In the genomic region with DNA sequence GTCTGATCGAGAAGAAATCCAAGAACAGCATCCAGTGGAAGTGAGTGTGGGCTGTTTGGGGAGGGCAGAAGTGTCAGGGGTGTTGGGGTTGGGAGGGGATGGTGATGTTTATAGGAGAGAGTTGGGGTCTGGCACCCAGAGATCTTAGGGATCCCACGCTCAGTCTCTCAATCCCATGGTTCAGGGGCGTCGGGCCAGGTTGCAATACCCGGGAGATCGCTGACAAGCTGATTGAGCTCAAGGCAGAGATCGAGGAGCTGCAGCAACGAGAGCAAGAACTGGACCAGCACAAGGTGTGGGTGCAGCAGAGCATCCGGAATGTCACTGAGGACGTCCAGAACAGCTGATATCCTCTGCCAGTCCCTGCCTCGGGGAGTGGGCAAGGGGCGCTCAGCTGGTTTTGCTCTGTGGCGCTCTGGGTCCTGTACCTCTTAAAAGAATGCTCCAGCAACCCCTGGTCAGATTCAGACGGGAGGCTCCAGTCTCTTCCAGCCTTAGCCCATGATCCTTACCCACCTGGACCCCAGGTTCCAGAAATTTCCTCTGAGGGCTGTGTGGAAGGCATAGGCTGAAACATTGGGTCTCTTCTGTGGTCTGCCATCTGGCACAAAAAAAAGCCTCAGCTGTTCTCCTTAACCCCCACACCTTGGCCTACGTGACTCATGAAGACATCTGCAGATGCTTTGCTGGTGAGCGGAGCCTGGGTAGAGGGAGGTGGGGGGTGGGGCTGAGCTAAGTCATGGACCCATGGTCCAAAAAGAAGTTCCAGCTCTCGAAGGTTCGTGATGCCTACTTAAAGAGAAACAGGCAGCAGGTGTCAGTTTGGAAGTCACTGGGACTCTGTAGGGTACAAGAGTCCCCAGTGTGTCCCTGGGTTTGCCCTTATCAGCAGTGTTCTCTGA, we compare ENCODE assay signal across 8 mouse cellular contexts. TPM values are rescaled to one million over a fixed set of nuclear protein-coding genes. Genes with fewer than 3 reads are reported as not detected.
A peak's percentile ranks its signal among the peaks of the same experiment; 100 is the strongest.
DNase-seq lines count a peak whose midpoint lies in the region; ATAC-seq lines count a peak whose summit lies in the region.

No protein-coding gene starts in this region.

- H3K9me3 ChIP-seq in hindbrain, embryonic 11.5 days (ENCODE audit: control insufficient read depth, low read length): no peaks in the 10 kb centered on the region
- H3K9me3 ChIP-seq in midbrain, embryonic 11.5 days (ENCODE audit: control insufficient read depth, low read length): no peaks in the 10 kb centered on the region

- H3K36me3 ChIP-seq in hindbrain, embryonic 11.5 days (ENCODE audit: control insufficient read depth, insufficient read depth, low read length): peaks cover 15% of the 10 kb centered on the region
- H3K36me3 ChIP-seq in midbrain, embryonic 11.5 days (ENCODE audit: control insufficient read depth, insufficient read depth, low read length): peaks cover 22% of the 10 kb centered on the region

- WGBS in hindbrain, embryonic 11.5 days: 60% methylated on average over 18 of the region's 18 CpGs
- WGBS in midbrain, embryonic 11.5 days: 67% methylated on average over 18 of the region's 18 CpGs

- H3K9ac ChIP-seq in hindbrain, embryonic 11.5 days (ENCODE audit: low read depth, low read length): peak overlapping the region; percentile 95
- H3K9ac ChIP-seq in midbrain, embryonic 11.5 days (ENCODE audit: low read length): peak overlapping the region; percentile 95

- peaks cover 6% of the 10 kb centered on the region; the same call in 1 of the 2 replicates for H3K4me1 ChIP-seq in hindbrain, embryonic 11.5 days (replicated peaks; ENCODE audit: control insufficient read depth, insufficient read depth, low read length)
- H3K4me1 ChIP-seq in midbrain, embryonic 11.5 days (ENCODE audit: control insufficient read depth, insufficient read depth, low read length): peaks cover 11% of the 10 kb centered on the region

- ATAC-seq in hindbrain, embryonic 11.5 days (ENCODE audit: low FRiP score): no peak; the same call in 1 of the 2 replicates
- no peak for ATAC-seq in midbrain, embryonic 11.5 days (ENCODE audit: low FRiP score)

- H3K4me2 ChIP-seq in hindbrain, embryonic 11.5 days (replicated peaks; ENCODE audit: low read depth, low read length): peak overlapping the region; percentile 74
- peak overlapping the region; percentile 94 for H3K4me2 ChIP-seq in midbrain, embryonic 11.5 days

- peak; percentile 12 for DNase-seq in kidney, adult 11 months
- DNase-seq in kidney, adult 9 months: no peak
- peak; percentile 65 for DNase-seq in MN1 (ENCODE audit: low spot score)
- no peak for DNase-seq in hindbrain, embryonic 11.5 days (ENCODE audit: low spot score)
- peak; percentile 72 for DNase-seq in midbrain, embryonic 11.5 days (ENCODE audit: low spot score, missing footprints)
- DNase-seq in embryo, embryonic 10.5 days (ENCODE audit: low spot score): no peak
- DNase-seq in right cerebral cortex, postnatal 36 days (ENCODE audit: low spot score in 2 of 2): no peak
- no peak for DNase-seq in cerebellum, postnatal 4 days (ENCODE audit: low spot score in 2 of 2)

- peak overlapping the region; percentile 98 for H3K4me3 ChIP-seq in hindbrain, embryonic 11.5 days (ENCODE audit: low read depth, low read length)
- H3K4me3 ChIP-seq in midbrain, embryonic 11.5 days (ENCODE audit: low read depth, low read length): peak overlapping the region; percentile 99

- no peak overlapping the region for H3K27ac ChIP-seq in hindbrain, embryonic 11.5 days (ENCODE audit: low read depth, low read length)
- H3K27ac ChIP-seq in midbrain, embryonic 11.5 days (ENCODE audit: low read depth, low read length): no peak overlapping the region

- no peaks in the 10 kb centered on the region for H3K27me3 ChIP-seq in hindbrain, embryonic 11.5 days (ENCODE audit: control insufficient read depth, insufficient read depth, low read length)
- H3K27me3 ChIP-seq in midbrain, embryonic 11.5 days (ENCODE audit: control insufficient read depth, insufficient read depth, low read length): no peaks in the 10 kb centered on the region

RNA-seq across cellular contexts. Expression of a gene that starts 1.1 kb away (rescaled TPM):
- 96.7 and 97.1 TPM in 2 replicates for polyA plus RNA-seq in hindbrain, embryonic 11.5 days (2014; fragmentation: Nextera tagmentation; extraction: Ambion mirVana)
- polyA plus RNA-seq in midbrain, embryonic 11.5 days (2014; fragmentation: Nextera tagmentation; extraction: Ambion mirVana): 94.9 and 101 TPM in 2 replicates

RNA-seq across cellular contexts. Expression of a gene that starts 2.7 kb away (rescaled TPM):
- 6.0 and 10.0 TPM in 2 replicates for polyA plus RNA-seq in hindbrain, embryonic 11.5 days (2014; fragmentation: Nextera tagmentation; extraction: Ambion mirVana)
- polyA plus RNA-seq in midbrain, embryonic 11.5 days (2014; fragmentation: Nextera tagmentation; extraction: Ambion mirVana): 6.4 and 8.6 TPM in 2 replicates

RNA-seq across cellular contexts. Expression of a gene that starts 6.8 kb away (rescaled TPM):
- 1.7 and 2.6 TPM in 2 replicates for polyA plus RNA-seq in hindbrain, embryonic 11.5 days (2014; fragmentation: Nextera tagmentation; extraction: Ambion mirVana)
- 0.81 and 1.8 TPM in 2 replicates for polyA plus RNA-seq in midbrain, embryonic 11.5 days (2014; fragmentation: Nextera tagmentation; extraction: Ambion mirVana)

RNA-seq across cellular contexts. Expression of a gene that starts 8.9 kb away (rescaled TPM):
- 31.7 and 40.2 TPM in 2 replicates for polyA plus RNA-seq in hindbrain, embryonic 11.5 days (2014; fragmentation: Nextera tagmentation; extraction: Ambion mirVana)
- 34.2 and 34.4 TPM in 2 replicates for polyA plus RNA-seq in midbrain, embryonic 11.5 days (2014; fragmentation: Nextera tagmentation; extraction: Ambion mirVana)

RNA-seq across cellular contexts. Expression of a gene that starts 22.7 kb away (rescaled TPM):
- polyA plus RNA-seq in hindbrain, embryonic 11.5 days (2014; fragmentation: Nextera tagmentation; extraction: Ambion mirVana): 2.7 and 3.1 TPM in 2 replicates
- 2.0 and 3.2 TPM in 2 replicates for polyA plus RNA-seq in midbrain, embryonic 11.5 days (2014; fragmentation: Nextera tagmentation; extraction: Ambion mirVana)

Comparison
In these comparisons a context has a peak if more than half of its experiments do, and no peak if none do; other contexts are left out.
1. DNase-seq: peak in kidney, adult 11 months (single experiment), MN1 (single experiment) and midbrain, embryonic 11.5 days (single experiment); none in kidney, adult 9 months (single experiment), hindbrain, embryonic 11.5 days (single experiment), embryo, embryonic 10.5 days (single experiment), right cerebral cortex, postnatal 36 days (0 of 2) and cerebellum, postnatal 4 days (0 of 2).